ENCODE assay signal across 8 mouse cellular contexts in the genomic region with DNA sequence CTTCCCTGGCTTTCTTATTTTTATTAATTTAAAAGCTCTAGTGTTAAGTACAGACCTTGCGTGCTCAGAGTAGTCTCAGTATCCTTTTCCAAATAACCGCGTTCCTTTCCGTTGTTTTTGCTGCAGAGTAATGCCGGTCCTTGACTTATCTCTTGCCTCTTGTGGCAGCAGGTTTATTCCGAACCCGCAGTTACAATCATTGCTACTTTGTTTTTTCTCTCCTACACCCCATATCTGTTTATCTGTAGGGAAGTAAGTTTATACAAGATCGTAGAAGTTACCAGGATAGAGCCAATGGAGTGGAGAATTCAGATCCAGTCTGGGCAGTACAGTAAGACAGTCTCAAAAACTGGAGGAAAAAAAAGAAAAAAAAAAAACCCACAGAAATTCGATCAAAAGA. TPM values are rescaled to one million over a fixed set of nuclear protein-coding genes. Genes with fewer than 3 reads are reported as not detected.
DNase-seq lines count a peak whose midpoint lies in the region; ATAC-seq and TF ChIP-seq lines count a peak whose summit lies in the region.

No protein-coding gene starts in this region.

- DNase-seq in liver, adult 2 months (ENCODE audit: extremely low read depth, low read depth, low spot score): no peak
- no peak for DNase-seq in liver
- no peak for DNase-seq in embryonic facial prominence, embryonic 14.5 days (ENCODE audit: low spot score)
- no peak for DNase-seq in limb, embryonic 10.5 days (ENCODE audit: low spot score)
- DNase-seq in urinary bladder, postnatal 4 days (ENCODE audit: low spot score in 2 of 2): no peak
- no peak for DNase-seq in spleen, postnatal 4 days (ENCODE audit: low spot score in 2 of 2)
- no peak for DNase-seq in left cerebral cortex, postnatal 14 days (ENCODE audit: low spot score in 2 of 2)

- no peak for TF ChIP-seq POLR2A in liver, adult 2 months (IDR thresholded peaks at IDR 0.05; ENCODE audit: extremely low read depth, insufficient read depth, low read length)

- peak overlapping the region; percentile 27; the same call in 1 of the 2 replicates for H3K9ac ChIP-seq in liver, adult 2 months (ENCODE audit: low read depth, low read length)
- peak overlapping the region; percentile 90 for H3K9ac ChIP-seq in embryonic facial prominence, embryonic 14.5 days (ENCODE audit: low read depth, low read length)
- peak overlapping the region; percentile 96 for H3K9ac ChIP-seq in neural tube, embryonic 14.5 days (replicated peaks; ENCODE audit: low read depth, low read length)

- H3K79me2 ChIP-seq in liver, adult 2 months (ENCODE audit: control insufficient read depth, insufficient read depth, low read length): peaks cover 4% of the 10 kb centered on the region; the same call in 1 of the 2 replicates

- H3K9me3 ChIP-seq in embryonic facial prominence, embryonic 14.5 days (ENCODE audit: control insufficient read depth, low read length): no peaks in the 10 kb centered on the region
- H3K9me3 ChIP-seq in limb, embryonic 10.5 days (replicated peaks): peaks cover 6% of the 10 kb centered on the region; the same call in 1 of the 2 replicates
- H3K9me3 ChIP-seq in neural tube, embryonic 14.5 days (ENCODE audit: control insufficient read depth, low read length): no peaks in the 10 kb centered on the region

- H3K27me3 ChIP-seq in liver, adult 2 months (ENCODE audit: control insufficient read depth, insufficient read depth, low read length): no peaks in the 10 kb centered on the region
- no peaks in the 10 kb centered on the region for H3K27me3 ChIP-seq in embryonic facial prominence, embryonic 14.5 days (replicated peaks; ENCODE audit: control insufficient read depth, insufficient read depth, low read length)
- H3K27me3 ChIP-seq in limb, embryonic 10.5 days (ENCODE audit: low read depth, poor library complexity, severe bottlenecking): no peaks in the 10 kb centered on the region
- H3K27me3 ChIP-seq in neural tube, embryonic 14.5 days (ENCODE audit: control insufficient read depth, insufficient read depth, low read length): 0 out of 2 replicates have a peak, but pooled peaks cover 2% of the 10 kb centered on the region

- peak overlapping the region; percentile 77 for H3K4me2 ChIP-seq in embryonic facial prominence, embryonic 14.5 days (ENCODE audit: low read depth, low read length)
- H3K4me2 ChIP-seq in neural tube, embryonic 14.5 days (ENCODE audit: low read depth, low read length): peak overlapping the region; percentile 74

- H3K36me3 ChIP-seq in liver, adult 2 months (ENCODE audit: control insufficient read depth, insufficient read depth, low read length): peaks cover 6% of the 10 kb centered on the region; the same call in 1 of the 2 replicates
- H3K36me3 ChIP-seq in embryonic facial prominence, embryonic 14.5 days (ENCODE audit: control insufficient read depth, insufficient read depth, low read length): peaks cover 51% of the 10 kb centered on the region
- peaks cover 75% of the 10 kb centered on the region for H3K36me3 ChIP-seq in limb, embryonic 10.5 days
- H3K36me3 ChIP-seq in neural tube, embryonic 14.5 days (ENCODE audit: control insufficient read depth, insufficient read depth, low read length): peaks cover 21% of the 10 kb centered on the region

- no peak for TF ChIP-seq CTCF in liver, adult 2 months (IDR thresholded peaks at IDR 0.05; ENCODE audit: low read depth, low read length)

- no peak for ATAC-seq in embryonic facial prominence, embryonic 14.5 days (ENCODE audit: low read depth)
- ATAC-seq in neural tube, embryonic 14.5 days (ENCODE audit: low read depth): no peak

- WGBS in liver, adult 2 months: 12% methylated on average over 9 of the region's 9 CpGs
- WGBS in embryonic facial prominence, embryonic 14.5 days: 5% methylated on average over 9 of the region's 9 CpGs
- WGBS in limb, embryonic 10.5 days: 10% methylated on average over 9 of the region's 9 CpGs
- 6% methylated on average over 9 of the region's 9 CpGs for WGBS in neural tube, embryonic 14.5 days

- intact Hi-C loops in left cerebral cortex, postnatal 14 days (cut with DNase I): no loop called here

- no peak overlapping the region for H3K27ac ChIP-seq in liver, adult 2 months (replicated peaks; ENCODE audit: insufficient read depth, low read depth, low read length)
- H3K27ac ChIP-seq in embryonic facial prominence, embryonic 14.5 days (replicated peaks; ENCODE audit: low read depth, low read length): peak overlapping the region; percentile 96
- H3K27ac ChIP-seq in limb, embryonic 10.5 days: peak overlapping the region; percentile 100
- peak overlapping the region; percentile 98 for H3K27ac ChIP-seq in neural tube, embryonic 14.5 days (ENCODE audit: low read depth, low read length)

- H3K4me1 ChIP-seq in liver, adult 2 months (ENCODE audit: control insufficient read depth, insufficient read depth, low read length): peaks cover 9% of the 10 kb centered on the region; the same call in 1 of the 2 replicates
- peaks cover 21% of the 10 kb centered on the region for H3K4me1 ChIP-seq in embryonic facial prominence, embryonic 14.5 days (ENCODE audit: control insufficient read depth, insufficient read depth, low read length)
- peaks cover 29% of the 10 kb centered on the region for H3K4me1 ChIP-seq in limb, embryonic 10.5 days
- H3K4me1 ChIP-seq in neural tube, embryonic 14.5 days (ENCODE audit: control insufficient read depth, insufficient read depth, low read length): peaks cover 22% of the 10 kb centered on the region

- H3K4me3 ChIP-seq in liver, adult 2 months (ENCODE audit: insufficient read depth, low read depth, low read length): 0 out of 2 replicates have a peak overlapping the region, but pooled peaks have one; percentile 88
- H3K4me3 ChIP-seq in embryonic facial prominence, embryonic 14.5 days (ENCODE audit: low read depth, low read length): peak overlapping the region; percentile 93
- H3K4me3 ChIP-seq in limb, embryonic 10.5 days: peak overlapping the region; percentile 97
- H3K4me3 ChIP-seq in neural tube, embryonic 14.5 days (ENCODE audit: low read depth, low read length): peak overlapping the region; percentile 99

RNA-seq across cellular contexts. Expression of a gene that starts 0.8 kb away (rescaled TPM):
- total RNA-seq in liver, adult 2 months (2014; rRNA removed): 1.4 and 1.5 TPM in 2 replicates
- 3.5 and 4.0 TPM in 2 replicates for polyA plus RNA-seq in liver, adult 2 months (2012; rRNA removed)
- 12.5 and 15.9 TPM in 2 replicates for polyA plus RNA-seq in embryonic facial prominence, embryonic 14.5 days (2014; fragmentation: Nextera tagmentation; extraction: Ambion mirVana)
- 27.0 and 29.9 TPM in 2 replicates for polyA plus RNA-seq in limb, embryonic 10.5 days (2016; fragmentation: Nextera tagmentation; extraction: Ambion mirVana)
- 7.2 and 9.1 TPM in 2 replicates for polyA plus RNA-seq in neural tube, embryonic 14.5 days (2014; fragmentation: Nextera tagmentation; extraction: Ambion mirVana)
- total RNA-seq in left cerebral cortex, postnatal 14 days (2021): 1 to 10 TPM; 5.9 to 6.3 TPM

RNA-seq across cellular contexts. Expression of a gene that starts 0.9 kb away (rescaled TPM):
- total RNA-seq in liver, adult 2 months (2014; rRNA removed): 2.3 and 2.9 TPM in 2 replicates
- 3.5 and 4.5 TPM in 2 replicates for polyA plus RNA-seq in liver, adult 2 months (2012; rRNA removed)
- polyA plus RNA-seq in embryonic facial prominence, embryonic 14.5 days (2014; fragmentation: Nextera tagmentation; extraction: Ambion mirVana): 14.0 and 17.2 TPM in 2 replicates
- 74.2 and 74.9 TPM in 2 replicates for polyA plus RNA-seq in limb, embryonic 10.5 days (2016; fragmentation: Nextera tagmentation; extraction: Ambion mirVana)
- polyA plus RNA-seq in neural tube, embryonic 14.5 days (2014; fragmentation: Nextera tagmentation; extraction: Ambion mirVana): 21.5 and 24.0 TPM in 2 replicates
- total RNA-seq in left cerebral cortex, postnatal 14 days (2021): 10 to 100 TPM; 17.7 to 19.2 TPM

RNA-seq across cellular contexts. Expression of a gene that starts 10.3 kb away (rescaled TPM):
- 19.6 and 30.1 TPM in 2 replicates for total RNA-seq in liver, adult 2 months (2014; rRNA removed)
- 52.8 and 57.7 TPM in 2 replicates for polyA plus RNA-seq in liver, adult 2 months (2012; rRNA removed)
- 53.4 and 54.0 TPM in 2 replicates for polyA plus RNA-seq in embryonic facial prominence, embryonic 14.5 days (2014; fragmentation: Nextera tagmentation; extraction: Ambion mirVana)
- 70.6 and 73.6 TPM in 2 replicates for polyA plus RNA-seq in limb, embryonic 10.5 days (2016; fragmentation: Nextera tagmentation; extraction: Ambion mirVana)
- polyA plus RNA-seq in neural tube, embryonic 14.5 days (2014; fragmentation: Nextera tagmentation; extraction: Ambion mirVana): 68.1 and 68.8 TPM in 2 replicates
- total RNA-seq in left cerebral cortex, postnatal 14 days (2021): 10 to 100 TPM; 62.0 to 63.9 TPM

RNA-seq across cellular contexts. Expression of a gene that starts 25.1 kb away (rescaled TPM):
- 1.5 and 8.6 TPM in 2 replicates for total RNA-seq in liver, adult 2 months (2014; rRNA removed)
- polyA plus RNA-seq in liver, adult 2 months (2012; rRNA removed): 0.71 and 0.93 TPM in 2 replicates
- 1,018 and 1,489 TPM in 2 replicates for polyA plus RNA-seq in embryonic facial prominence, embryonic 14.5 days (2014; fragmentation: Nextera tagmentation; extraction: Ambion mirVana)
- polyA plus RNA-seq in limb, embryonic 10.5 days (2016; fragmentation: Nextera tagmentation; extraction: Ambion mirVana): 8.8 and 13.1 TPM in 2 replicates
- 8.5 and 12.5 TPM in 2 replicates for polyA plus RNA-seq in neural tube, embryonic 14.5 days (2014; fragmentation: Nextera tagmentation; extraction: Ambion mirVana)
- total RNA-seq in left cerebral cortex, postnatal 14 days (2021): 1 to 10 TPM; 1.7 to 4.2 TPM

RNA-seq across cellular contexts. Expression of a gene that starts 25.5 kb away (rescaled TPM):
- total RNA-seq in liver, adult 2 months (2014; rRNA removed): 5.3 and 7.0 TPM in 2 replicates
- polyA plus RNA-seq in liver, adult 2 months (2012; rRNA removed): 7.3 and 9.5 TPM in 2 replicates
- polyA plus RNA-seq in embryonic facial prominence, embryonic 14.5 days (2014; fragmentation: Nextera tagmentation; extraction: Ambion mirVana): 25.0 and 27.1 TPM in 2 replicates
- polyA plus RNA-seq in limb, embryonic 10.5 days (2016; fragmentation: Nextera tagmentation; extraction: Ambion mirVana): 32.1 and 34.8 TPM in 2 replicates
- polyA plus RNA-seq in neural tube, embryonic 14.5 days (2014; fragmentation: Nextera tagmentation; extraction: Ambion mirVana): 28.5 and 29.4 TPM in 2 replicates
- 10 to 100 TPM; 82.8 to 83.9 TPM for total RNA-seq in left cerebral cortex, postnatal 14 days (2021)

Comparison
In these comparisons a context has a peak if more than half of its experiments do, and no peak if none do; other contexts are left out.
1. H3K9ac ChIP-seq: peak in every context shown above with its lines; median percentile 96 in neural tube, embryonic 14.5 days; 90 in embryonic facial prominence, embryonic 14.5 days; 27 in liver, adult 2 months.